Mouse (Mus musculus) embryonic facial prominence, embryonic 14.5 days (tissue): ENCODE data around the gene Nrp2. TPM values are rescaled to one million over a fixed set of nuclear protein-coding genes. Genes with fewer than 3 reads are reported as not detected.

Experiments used
- ATAC-seq: fragments of 200-750 bp; cut with Nextera tagmentation; 2 replicates; pipeline ENCODE4 v1.8.0; 2017; ENCODE audit warnings: low read depth, moderate number of reproducible peaks, moderate TSS enrichment
- DNase-seq: peaks from one replicate; pipeline ENCODE4 v3.0.0-alpha.2; 2015; ENCODE audit warnings: low spot score
- H3K27ac ChIP-seq: fragments of 300-500 bp; sonication (generic); replicated peaks from 2 replicates; pipeline ENCODE4 v1.5.1; 2014; ENCODE audit warnings: low read depth, mild to moderate bottlenecking, low read length, moderate library complexity
- H3K27me3 ChIP-seq: fragments of 300-500 bp; sonication (generic); replicated peaks from 2 replicates; pipeline ENCODE4 v1.6.1; 2014; ENCODE audit warnings: low read length; ENCODE audit not compliant: control insufficient read depth, insufficient read depth
- H3K36me3 ChIP-seq: fragments of 300-500 bp; sonication (generic); 2 replicates; pipeline ENCODE4 v1.6.1; 2014; ENCODE audit warnings: low read length, mixed read lengths; ENCODE audit not compliant: control insufficient read depth, insufficient read depth
- H3K4me1 ChIP-seq: fragments of 300-500 bp; sonication (generic); 2 replicates; pipeline ENCODE4 v1.6.1; 2014; ENCODE audit warnings: antibody characterized with exemption, low read length; ENCODE audit not compliant: control insufficient read depth, insufficient read depth
- H3K4me2 ChIP-seq: fragments of 300-500 bp; sonication (generic); 2 replicates; pipeline ENCODE4 v1.6.1; 2014; ENCODE audit warnings: low read depth, mild to moderate bottlenecking, low read length, moderate library complexity, mixed read lengths
- H3K4me3 ChIP-seq: fragments of 300-500 bp; sonication (generic); 2 replicates; pipeline ENCODE4 v1.5.1; 2014; ENCODE audit warnings: low read depth, mild to moderate bottlenecking, low read length
- H3K9ac ChIP-seq: fragments of 300-500 bp; sonication (generic); 2 replicates; pipeline ENCODE4 v1.6.1; 2014; ENCODE audit warnings: low read depth, mild to moderate bottlenecking, low read length, moderate library complexity, mixed read lengths
- H3K9me3 ChIP-seq: fragments of 300-500 bp; sonication (generic); 2 replicates; pipeline ENCODE4 v1.6.1; 2016; ENCODE audit warnings: low read length; ENCODE audit not compliant: control insufficient read depth
- WGBS: fragments of 180-500 bp; shearing (Covaris S2); extraction: QIAGEN DNeasy Blood & Tissue Kit; methylation state at CpG from one replicate; pipeline ENCODE4 v1.1.7; 2014; 5-methylcytosine and 5-hydroxymethylcytosine counted together
- polyA plus RNA-seq: library from polyadenylated mRNA; unstranded; fragments of >200 nt; fragmentation: Nextera tagmentation; extraction: Ambion mirVana; gene quantifications from 2 replicates; pipeline ENCODE4 v1.2.1, GENCODE M21; 2014

The Nrp2 gene
- polyA plus RNA-seq, 1 experiment from 2014 or later, result 41.6 TPM

DNA sequence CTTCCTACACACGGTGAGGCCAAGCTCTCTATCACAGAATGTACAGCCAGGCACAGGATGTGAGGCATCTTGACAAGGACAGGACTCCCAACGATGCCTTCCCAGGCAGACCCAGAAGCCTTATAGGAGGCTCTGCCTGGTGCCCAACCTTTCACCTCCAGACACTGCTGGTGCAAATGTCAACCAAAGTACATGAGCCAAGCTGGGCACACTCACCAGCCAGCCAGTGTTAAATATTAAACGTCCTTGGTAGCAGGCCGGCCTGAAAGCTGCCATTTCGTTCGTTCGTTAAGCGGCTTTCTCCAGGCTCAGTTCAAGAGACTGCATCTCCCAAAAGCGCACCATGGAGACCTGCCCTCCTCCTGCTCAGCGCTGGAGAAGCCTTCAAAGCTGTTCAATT lies 124.2 kb downstream of the Nrp2 start:
- Histone ChIP-seq H3K4me2 (no peak overlapping the region), H3K27ac (no peak overlapping the region), H3K4me3 (no peak overlapping the region), H3K4me1 (peaks cover 11% of the 10 kb centered on the region), H3K9me3 (no peaks in the 10 kb centered on the region), H3K36me3 (no peaks in the 10 kb centered on the region), H3K9ac (no peak overlapping the region), H3K27me3 (no peaks in the 10 kb centered on the region)
- ATAC-seq (no peak), DNase-seq (no peak)
- WGBS, result 68% methylated on average over 10 of the region's 10 CpGs

- Histone ChIP-seq H3K36me3 (no peaks in the 10 kb centered on the region), H3K4me2 (no peak overlapping the region), H3K9me3 (no peaks in the 10 kb centered on the region), H3K9ac (no peak overlapping the region), H3K27me3 (no peaks in the 10 kb centered on the region), H3K4me1 (peaks cover 11% of the 10 kb centered on the region), H3K4me3 (no peak overlapping the region), H3K27ac (no peak overlapping the region)
- 53% methylated on average over 4 of the region's 4 CpGs for WGBS
- ATAC-seq, result no peak
- DNase-seq, result no peak
Observed at GRCm38 (mm10) chr1:62828156-62828555, 125.1 kb downstream of the Nrp2 start.

GRCm38 (mm10) chr1:62829690-62830417 lies 126.8 kb downstream of the Nrp2 start:
- no peak overlapping the region for H3K27ac ChIP-seq
- 42% methylated on average over 4 of the region's 4 CpGs for WGBS

DNA sequence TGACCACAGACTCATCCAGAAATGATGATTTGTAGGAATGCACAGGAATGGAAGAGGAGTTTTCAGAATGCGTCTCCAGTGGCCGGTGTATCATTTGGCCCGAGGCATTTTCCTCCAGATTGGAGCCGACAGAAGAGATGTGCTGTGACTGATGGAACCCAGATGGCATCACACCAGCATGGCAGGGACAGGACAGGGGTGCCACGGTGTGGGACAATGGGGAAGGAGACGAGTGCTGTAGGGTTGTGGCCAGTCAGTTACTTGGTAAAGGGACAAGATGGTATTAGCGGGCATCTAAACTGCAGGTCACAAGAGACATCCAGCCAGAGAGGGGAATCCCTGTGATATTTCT lies 127.3 kb downstream of the Nrp2 start:
- H3K4me3 ChIP-seq, result no peak overlapping the region
- WGBS, result 30% methylated on average over 7 of the region's 7 CpGs
- no peak overlapping the region for H3K27ac ChIP-seq
- H3K27me3 ChIP-seq, result no peaks in the 10 kb centered on the region
- H3K36me3 ChIP-seq, result no peaks in the 10 kb centered on the region
- H3K9me3 ChIP-seq, result 0 out of 2 replicates have a peak, but pooled peaks cover 11% of the 10 kb centered on the region
- no peak for DNase-seq
- H3K9ac ChIP-seq, result no peak overlapping the region
- no peak overlapping the region for H3K4me2 ChIP-seq
- ATAC-seq, result no peak
- peaks cover 11% of the 10 kb centered on the region for H3K4me1 ChIP-seq

More at GRCm38 (mm10) chr1:62829690-62830417, 126.8 kb downstream of the Nrp2 start:
- H3K27me3 ChIP-seq, result no peaks in the 10 kb centered on the region
- 0 out of 2 replicates have a peak, but pooled peaks cover 11% of the 10 kb centered on the region for H3K9me3 ChIP-seq
- H3K4me2 ChIP-seq, result no peak overlapping the region
- no peaks in the 10 kb centered on the region for H3K36me3 ChIP-seq
- H3K4me3 ChIP-seq, result no peak overlapping the region
- ATAC-seq (no peak), DNase-seq (peak; percentile 62)
- H3K9ac ChIP-seq, result no peak overlapping the region
- H3K4me1 ChIP-seq, result peaks cover 11% of the 10 kb centered on the region

DNA sequence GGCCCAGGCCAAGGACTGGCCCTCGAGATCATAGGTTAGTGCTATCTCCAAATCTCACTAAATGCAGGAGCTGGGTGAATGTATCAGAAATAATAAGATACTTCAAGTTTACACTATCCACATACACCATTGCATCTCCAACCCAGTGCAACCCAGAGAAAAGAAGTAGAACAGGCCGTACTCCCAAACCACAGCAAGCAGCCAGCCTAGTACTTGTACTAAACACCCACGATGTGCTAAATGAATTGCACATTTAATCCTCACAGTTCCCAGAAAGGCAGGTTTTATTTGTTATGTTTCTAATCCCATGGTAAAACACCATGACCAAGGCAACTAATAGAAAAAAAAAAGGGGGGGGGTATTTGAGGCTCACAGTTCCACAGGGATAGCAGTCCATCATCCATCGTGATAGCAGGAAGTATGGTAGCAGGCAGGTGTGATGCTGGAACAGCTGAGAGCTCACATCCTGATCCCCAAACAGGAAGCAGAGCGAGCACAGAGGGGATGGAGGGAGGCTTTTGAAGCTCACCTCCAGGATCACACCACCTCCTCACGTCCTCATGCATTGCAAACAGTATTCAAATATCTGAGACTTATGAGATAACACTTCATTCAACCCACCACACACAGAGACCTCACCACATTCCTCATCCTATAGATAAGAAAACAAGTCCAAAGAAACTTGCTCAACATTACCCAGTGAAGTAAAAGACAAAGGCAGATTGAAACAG lies 128.8 kb downstream of the Nrp2 start:
- Histone ChIP-seq H3K27me3 (no peaks in the 10 kb centered on the region), H3K4me3 (no peak overlapping the region), H3K4me1 (peaks cover 11% of the 10 kb centered on the region), H3K4me2 (no peak overlapping the region), H3K36me3 (no peaks in the 10 kb centered on the region), H3K9me3 (0 out of 2 replicates have a peak, but pooled peaks cover 11% of the 10 kb centered on the region), H3K9ac (no peak overlapping the region), H3K27ac (no peak overlapping the region)
- no peak for ATAC-seq
- no peak for DNase-seq
- 68% methylated on average over 6 of the region's 6 CpGs for WGBS

DNA sequence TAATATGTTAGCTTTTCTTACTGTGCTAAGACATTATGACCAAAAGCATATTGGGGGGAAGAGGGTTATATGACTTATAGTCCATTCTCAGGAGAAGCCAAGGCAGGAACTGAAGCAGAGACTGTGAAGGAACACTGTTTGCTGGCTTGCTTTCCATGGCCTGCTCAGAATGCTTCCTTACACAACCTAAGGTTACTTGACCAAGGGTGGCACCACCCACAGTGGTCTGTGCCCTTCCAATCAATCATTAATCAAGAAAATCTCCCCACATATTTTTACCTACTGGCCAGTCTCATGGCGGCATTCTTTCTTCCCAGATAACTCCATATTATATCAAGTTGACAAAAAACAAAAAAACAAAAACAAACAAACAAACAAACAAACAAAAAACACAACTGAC lies 130.3 kb downstream of the Nrp2 start:
- Histone ChIP-seq H3K27ac (no peak overlapping the region), H3K4me1 (peaks cover 11% of the 10 kb centered on the region), H3K9me3 (0 out of 2 replicates have a peak, but pooled peaks cover 11% of the 10 kb centered on the region), H3K27me3 (no peaks in the 10 kb centered on the region), H3K9ac (no peak overlapping the region), H3K36me3 (no peaks in the 10 kb centered on the region), H3K4me3 (no peak overlapping the region), H3K4me2 (no peak overlapping the region)
- ATAC-seq (no peak), DNase-seq (no peak)
- WGBS, result 97% methylated on average over 1 of the region's 1 CpGs

- Histone ChIP-seq H3K36me3 (no peaks in the 10 kb centered on the region), H3K27me3 (no peaks in the 10 kb centered on the region), H3K4me3 (no peak overlapping the region), H3K4me1 (peaks cover 9% of the 10 kb centered on the region), H3K9ac (no peak overlapping the region), H3K9me3 (0 out of 2 replicates have a peak, but pooled peaks cover 11% of the 10 kb centered on the region), H3K4me2 (no peak overlapping the region), H3K27ac (no peak overlapping the region)
- 56% methylated on average over 1 of the region's 1 CpGs for WGBS
- DNase-seq (no peak), ATAC-seq (no peak)
Observed at GRCm38 (mm10) chr1:62834443-62835185, 131.5 kb downstream of the Nrp2 start.

- no peak overlapping the region for H3K4me3 ChIP-seq
- H3K4me2 ChIP-seq, result no peak overlapping the region
- DNase-seq (no peak), ATAC-seq (no peak)
- no peak overlapping the region for H3K27ac ChIP-seq
- no peaks in the 10 kb centered on the region for H3K36me3 ChIP-seq
- WGBS, result 85% methylated on average over 3 of the region's 3 CpGs
- 0 out of 2 replicates have a peak, but pooled peaks cover 11% of the 10 kb centered on the region for H3K9me3 ChIP-seq
- no peaks in the 10 kb centered on the region for H3K27me3 ChIP-seq
- no peaks in the 10 kb centered on the region for H3K4me1 ChIP-seq
- no peak overlapping the region for H3K9ac ChIP-seq
Observed at GRCm38 (mm10) chr1:62838083-62838482, 135.0 kb downstream of the Nrp2 start.
